Mouse (Mus musculus): ENCODE results near the gene Tnr.

DNA sequence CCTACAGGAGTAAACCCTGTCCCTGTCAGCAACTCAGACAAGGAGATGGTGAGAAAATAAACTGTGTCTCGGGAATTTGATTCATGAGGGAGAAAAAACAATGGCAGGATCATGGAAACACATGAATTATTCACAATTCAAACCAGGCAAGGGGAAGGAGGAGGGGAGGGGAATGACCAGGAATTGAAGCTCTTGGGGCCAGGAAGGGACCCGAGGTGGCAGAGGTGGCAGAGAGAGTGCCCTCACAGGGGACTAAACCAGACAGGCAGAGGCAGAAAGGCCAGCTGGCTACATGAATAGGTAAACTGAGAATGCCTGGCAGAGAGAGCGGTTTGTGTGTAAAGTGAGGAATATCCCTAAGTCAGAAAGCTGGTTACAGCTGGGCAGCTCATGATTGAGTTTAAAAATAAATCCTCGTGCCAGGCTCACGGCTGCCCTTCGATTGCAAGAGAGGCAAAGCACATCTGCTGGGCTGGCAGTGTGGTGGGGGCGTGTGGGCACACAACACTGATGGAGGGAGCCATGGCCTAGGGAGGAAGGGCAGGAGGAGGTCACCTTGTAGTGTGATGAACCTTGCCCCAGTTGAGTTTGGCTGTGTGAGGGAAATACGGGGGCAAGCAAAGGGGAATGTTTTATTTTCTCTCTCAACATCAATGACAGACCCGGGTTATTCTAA, 22.0 kb downstream of the Tnr start:
- TF ChIP-seq NELFE (IDR thresholded peaks at IDR 0.05; ENCODE audit: low read depth, low read length) (no peak), POLR2A (IDR thresholded peaks at IDR 0.05; ENCODE audit: low read depth, low read length) (no peak), CTCF (conservative IDR thresholded peaks at IDR 0.05 in 1 of 2, IDR thresholded peaks at IDR 0.05 in 1 of 2; ENCODE audit: low read depth in 2 of 2, low read length in 2 of 2) (no peak), POLR2AphosphoS2 (IDR thresholded peaks at IDR 0.05; ENCODE audit: low read depth, low read length) (no peak), GABPA (IDR thresholded peaks at IDR 0.05; ENCODE audit: insufficient replicate concordance, low read depth, low read length) (no peak), CHD2 (IDR thresholded peaks at IDR 0.05; ENCODE audit: low read length) (no peak), MAX (IDR thresholded peaks at IDR 0.05; ENCODE audit: low read length) (no peak)

Data from CH12.LX (cell line).